Mouse (Mus musculus) heart, embryonic 11.5 days (tissue): ENCODE data around the gene Trub1. TPM values are rescaled to one million over a fixed set of nuclear protein-coding genes. Genes with fewer than 3 reads are reported as not detected.
A peak's percentile ranks its signal among the peaks of the same experiment; 100 is the strongest.

Experiments used
- ATAC-seq: fragments of 200-750 bp; cut with Nextera tagmentation; replicated peaks from 2 replicates; pipeline ENCODE4 v1.8.0; 2017; ENCODE audit warnings: moderate library complexity; ENCODE audit not compliant: insufficient number of reproducible peaks, low FRiP score, low TSS enrichment
- H3K27ac ChIP-seq: fragments of 300-500 bp; sonication (generic); 2 replicates; pipeline ENCODE4 v1.5.1; 2014; ENCODE audit warnings: mild to moderate bottlenecking, low read depth, low read length
- H3K27me3 ChIP-seq: fragments of 300-500 bp; sonication (generic); 2 replicates; pipeline ENCODE4 v1.6.1; 2014; ENCODE audit warnings: mild to moderate bottlenecking, low read length, mixed read lengths; ENCODE audit not compliant: control insufficient read depth, insufficient read depth
- H3K36me3 ChIP-seq: fragments of 300-500 bp; sonication (generic); 2 replicates; pipeline ENCODE4 v1.6.1; 2014; ENCODE audit warnings: mild to moderate bottlenecking, low read length, moderate library complexity, mixed read lengths; ENCODE audit not compliant: control insufficient read depth, insufficient read depth
- H3K4me1 ChIP-seq: fragments of 300-500 bp; sonication (generic); 2 replicates; pipeline ENCODE4 v1.6.1; 2014; ENCODE audit warnings: low read length; ENCODE audit not compliant: control insufficient read depth, insufficient read depth
- H3K4me2 ChIP-seq: fragments of 300-500 bp; sonication (generic); 2 replicates; pipeline ENCODE4 v1.6.1; 2014; ENCODE audit warnings: mild to moderate bottlenecking, moderate library complexity
- H3K4me3 ChIP-seq: fragments of 300-500 bp; sonication (generic); 2 replicates; pipeline ENCODE4 v1.5.1; 2014; ENCODE audit warnings: low read depth, low read length
- H3K9ac ChIP-seq: fragments of 300-500 bp; sonication (generic); 2 replicates; pipeline ENCODE4 v1.6.1; 2014; ENCODE audit warnings: mild to moderate bottlenecking, low read depth, low read length, moderate library complexity
- H3K9me3 ChIP-seq: fragments of 300-500 bp; sonication (generic); replicated peaks from 2 replicates; pipeline ENCODE4 v1.6.1; 2016; ENCODE audit warnings: low read length; ENCODE audit not compliant: control insufficient read depth
- WGBS: fragments of 180-500 bp; shearing (Covaris S2); extraction: QIAGEN DNeasy Blood & Tissue Kit; methylation state at CpG from one replicate; pipeline ENCODE4 v1.1.7; 2014; ENCODE audit not compliant: insufficient replicate concordance; 5-methylcytosine and 5-hydroxymethylcytosine counted together
- polyA plus RNA-seq: library from polyadenylated mRNA; unstranded; fragments of >200 nt; fragmentation: Nextera tagmentation; extraction: Ambion mirVana; gene quantifications from 2 replicates; pipeline ENCODE4 v1.2.1, GENCODE M21; 2014

The Trub1 gene
- polyA plus RNA-seq, 1 experiment from 2014 or later, result 12.4 TPM

GRCm38 (mm10) chr19:57508261-57508788 lies 55.6 kb downstream of the Trub1 start:
- Histone ChIP-seq H3K4me3 (no peak overlapping the region), H3K36me3 (no peaks in the 10 kb centered on the region), H3K9ac (no peak overlapping the region), H3K27me3 (no peaks in the 10 kb centered on the region), H3K9me3 (no peaks in the 10 kb centered on the region), H3K4me2 (no peak overlapping the region), H3K27ac (no peak overlapping the region), H3K4me1 (peaks cover 13% of the 10 kb centered on the region)
- WGBS, result 81% methylated on average over 11 of the region's 11 CpGs
- no peak for ATAC-seq

GRCm38 (mm10) chr19:57509758-57510319 lies 57.1 kb downstream of the Trub1 start:
- Histone ChIP-seq H3K27me3 (no peaks in the 10 kb centered on the region), H3K4me1 (peaks cover 13% of the 10 kb centered on the region), H3K4me3 (no peak overlapping the region), H3K27ac (peak overlapping the region; percentile 67), H3K9me3 (no peaks in the 10 kb centered on the region), H3K4me2 (peak overlapping the region; percentile 38), H3K36me3 (no peaks in the 10 kb centered on the region), H3K9ac (0 out of 2 replicates have a peak overlapping the region, but pooled peaks have one; percentile 18)
- 47% methylated on average over 14 of the region's 14 CpGs for WGBS
- ATAC-seq, result no peak

GRCm38 (mm10) chr19:57510836-57511235 lies 58.1 kb downstream of the Trub1 start:
- Histone ChIP-seq H3K4me1 (peaks cover 13% of the 10 kb centered on the region), H3K9ac (no peak overlapping the region), H3K27me3 (no peaks in the 10 kb centered on the region), H3K36me3 (no peaks in the 10 kb centered on the region), H3K9me3 (no peaks in the 10 kb centered on the region), H3K27ac (no peak overlapping the region), H3K4me2 (no peak overlapping the region), H3K4me3 (no peak overlapping the region)
- whole genome bisulfite sequencing, result 91% methylated on average over 11 of the region's 11 CpGs
- no peak for ATAC-seq

DNA sequence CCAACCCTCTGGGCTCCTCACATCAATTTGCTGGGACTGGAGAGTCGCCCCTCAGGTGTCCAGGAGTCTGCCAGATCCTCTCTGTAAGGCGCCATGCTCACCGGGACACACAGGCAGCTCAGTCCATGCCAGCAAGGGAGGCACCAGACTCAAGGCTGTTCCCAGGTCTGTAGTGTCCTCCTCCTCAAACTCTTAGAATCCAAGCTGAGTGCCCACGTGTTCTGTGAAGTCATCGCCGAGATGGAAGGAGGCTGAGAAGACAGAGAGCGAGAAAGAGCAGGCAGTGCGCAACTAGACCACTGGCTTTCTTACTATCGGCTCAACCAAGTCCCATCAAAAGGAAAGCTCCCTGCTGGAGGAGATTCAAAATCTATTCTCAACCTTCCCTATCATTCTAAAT lies 60.4 kb downstream of the Trub1 start:
- peaks cover 13% of the 10 kb centered on the region for H3K4me1 ChIP-seq
- no peak for ATAC-seq
- H3K9me3 ChIP-seq, result no peaks in the 10 kb centered on the region
- H3K9ac ChIP-seq, result no peak overlapping the region
- 72% methylated on average over 9 of the region's 9 CpGs for WGBS
- H3K27me3 ChIP-seq, result no peaks in the 10 kb centered on the region
- no peak overlapping the region for H3K4me3 ChIP-seq
- no peaks in the 10 kb centered on the region for H3K36me3 ChIP-seq
- no peak overlapping the region for H3K4me2 ChIP-seq
- no peak overlapping the region for H3K27ac ChIP-seq

GRCm38 (mm10) chr19:57521721-57522120 lies 69.0 kb downstream of the Trub1 start:
- H3K27me3 ChIP-seq, result no peaks in the 10 kb centered on the region
- no peak overlapping the region for H3K4me3 ChIP-seq
- H3K9me3 ChIP-seq, result no peaks in the 10 kb centered on the region
- H3K27ac ChIP-seq, result no peak overlapping the region
- H3K4me1 ChIP-seq, result no peaks in the 10 kb centered on the region
- no peak overlapping the region for H3K9ac ChIP-seq
- ATAC-seq, result no peak
- no peak overlapping the region for H3K4me2 ChIP-seq
- no peaks in the 10 kb centered on the region for H3K36me3 ChIP-seq

GRCm38 (mm10) chr19:57523363-57523762 lies 70.7 kb downstream of the Trub1 start:
- H3K4me3 ChIP-seq, result no peak overlapping the region
- no peaks in the 10 kb centered on the region for H3K9me3 ChIP-seq
- H3K9ac ChIP-seq, result no peak overlapping the region
- 73% methylated on average over 17 of the region's 17 CpGs for WGBS
- H3K4me2 ChIP-seq, result no peak overlapping the region
- H3K4me1 ChIP-seq, result no peaks in the 10 kb centered on the region
- no peak overlapping the region for H3K27ac ChIP-seq
- no peak for ATAC-seq
- H3K36me3 ChIP-seq, result no peaks in the 10 kb centered on the region
- no peaks in the 10 kb centered on the region for H3K27me3 ChIP-seq

DNA sequence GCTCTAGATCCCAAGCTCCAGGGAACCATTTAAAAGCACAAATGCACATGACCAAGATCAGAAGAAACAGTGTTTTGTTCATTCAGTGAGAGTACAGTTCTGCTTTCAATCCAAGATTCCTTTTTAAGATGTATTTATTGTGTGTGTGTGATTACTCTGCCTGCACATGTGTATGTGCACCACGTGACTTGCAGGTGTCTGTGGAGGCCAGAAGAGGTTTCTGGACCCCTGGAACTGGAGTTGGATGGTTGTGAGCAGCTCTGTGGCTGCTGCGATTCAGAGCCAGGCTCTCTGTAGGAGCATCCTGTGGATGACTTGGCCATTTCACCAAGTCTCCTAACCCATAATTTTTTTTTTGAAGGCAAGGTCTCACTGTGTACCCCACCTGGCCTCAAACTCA lies 73.0 kb downstream of the Trub1 start:
- Histone ChIP-seq H3K9ac (no peak overlapping the region), H3K27me3 (no peaks in the 10 kb centered on the region; the same call in 1 of the 2 replicates), H3K4me3 (no peak overlapping the region), H3K4me2 (no peak overlapping the region), H3K4me1 (no peaks in the 10 kb centered on the region), H3K36me3 (no peaks in the 10 kb centered on the region), H3K27ac (no peak overlapping the region), H3K9me3 (no peaks in the 10 kb centered on the region)
- no peak for ATAC-seq
- WGBS, result 79% methylated on average over 2 of the region's 2 CpGs

- no peak overlapping the region for H3K4me3 ChIP-seq
- no peaks in the 10 kb centered on the region for H3K4me1 ChIP-seq
- H3K4me2 ChIP-seq, result no peak overlapping the region
- H3K27me3 ChIP-seq, result no peaks in the 10 kb centered on the region; the same call in 1 of the 2 replicates
- 73% methylated on average over 4 of the region's 4 CpGs for WGBS
- no peak overlapping the region for H3K27ac ChIP-seq
- no peaks in the 10 kb centered on the region for H3K36me3 ChIP-seq
- no peak overlapping the region for H3K9ac ChIP-seq
- no peak for ATAC-seq
- no peaks in the 10 kb centered on the region for H3K9me3 ChIP-seq
Observed at GRCm38 (mm10) chr19:57530212-57530611, 77.5 kb downstream of the Trub1 start.

- H3K9me3 ChIP-seq, result no peaks in the 10 kb centered on the region
- no peaks in the 10 kb centered on the region for H3K27me3 ChIP-seq
- no peak overlapping the region for H3K4me2 ChIP-seq
- H3K9ac ChIP-seq, result no peak overlapping the region
- 77% methylated on average over 7 of the region's 7 CpGs for WGBS
- H3K4me1 ChIP-seq, result no peaks in the 10 kb centered on the region
- no peak overlapping the region for H3K27ac ChIP-seq
- no peak for ATAC-seq
- no peak overlapping the region for H3K4me3 ChIP-seq
- no peaks in the 10 kb centered on the region for H3K36me3 ChIP-seq
Observed at GRCm38 (mm10) chr19:57534262-57534661, 81.5 kb downstream of the Trub1 start.
